Mouse (Mus musculus) ES-Bruce4 (cell line): ENCODE data around the gene Slc25a33. TPM values are rescaled to one million over a fixed set of nuclear protein-coding genes. Genes with fewer than 3 reads are reported as not detected.

Experiments used
- H3K27ac ChIP-seq: 2 replicates; pipeline ENCODE4 v1.5.1; 2012; ENCODE audit warnings: low read length, inconsistent platforms; ENCODE audit not compliant: insufficient read depth
- H3K27me3 ChIP-seq: 2 replicates; pipeline ENCODE4 v1.6.1; 2012; ENCODE audit warnings: mild to moderate bottlenecking, low read length, inconsistent platforms; ENCODE audit not compliant: control insufficient read depth, poor library complexity, insufficient read depth, severe bottlenecking
- H3K36me3 ChIP-seq: 2 replicates; pipeline ENCODE4 v1.6.1; 2012; ENCODE audit warnings: inconsistent platforms, mild to moderate bottlenecking, low read length, moderate library complexity; ENCODE audit not compliant: control insufficient read depth, poor library complexity, insufficient read depth, severe bottlenecking
- H3K4me1 ChIP-seq: one replicate; pipeline ENCODE4 v1.8.1; 2011; ENCODE audit warnings: low read length; ENCODE audit not compliant: control insufficient read depth, insufficient read depth
- H3K4me3 ChIP-seq: 2 replicates; pipeline ENCODE4 v1.5.1; 2011; ENCODE audit warnings: low read depth, mild to moderate bottlenecking, low read length
- H3K9ac ChIP-seq: 2 replicates; pipeline ENCODE4 v1.6.1; 2012; ENCODE audit warnings: low read depth, mild to moderate bottlenecking, inconsistent platforms; ENCODE audit not compliant: poor library complexity, severe bottlenecking
- H3K9me3 ChIP-seq: replicated peaks from 2 replicates; pipeline ENCODE4 v1.6.1; 2012; ENCODE audit warnings: mild to moderate bottlenecking, low read length, inconsistent platforms; ENCODE audit not compliant: control insufficient read depth, poor library complexity, insufficient read depth, severe bottlenecking
- CTCF ChIP-seq: IDR thresholded peaks from one replicate; pipeline ENCODE4 v1.8.1; 2011; ENCODE audit warnings: low read depth, low read length
- EP300 ChIP-seq: IDR thresholded peaks from 2 replicates; pipeline ENCODE4 v1.6.1; 2011; ENCODE audit warnings: low read depth, low read length; ENCODE audit not compliant: insufficient read depth
- POLR2A ChIP-seq: IDR thresholded peaks from one replicate; pipeline ENCODE4 v1.8.1; 2011; ENCODE audit warnings: low read length; ENCODE audit not compliant: insufficient read depth
- polyA plus RNA-seq: library from polyadenylated mRNA; stranded (reverse); fragments of >200 nt; gene quantifications from 2 replicates; pipeline ENCODE4 v1.2.4, GENCODE M21; 2011; ENCODE audit warnings: low read depth; ENCODE audit not compliant: missing spikeins, insufficient read depth, insufficient read length

The Slc25a33 gene
- polyA plus RNA-seq, 1 experiment = 11.9 TPM

- Histone ChIP-seq H3K4me3 (no peak overlapping the region), H3K4me1 (peaks cover 8% of the 10 kb centered on the region), H3K9me3 (no peaks in the 10 kb centered on the region), H3K27me3 (no peaks in the 10 kb centered on the region), H3K36me3 (no peaks in the 10 kb centered on the region), H3K9ac (no peak overlapping the region), H3K27ac (no peak overlapping the region)
- no peak for TF ChIP-seq POLR2A
- TF ChIP-seq CTCF = no peak
- no peak for TF ChIP-seq EP300
Measured at GRCm38 (mm10) chr4:149699953-149700352, 74.1 kb downstream of the Slc25a33 start.

- Histone ChIP-seq H3K4me1 (peaks cover 8% of the 10 kb centered on the region), H3K9me3 (no peaks in the 10 kb centered on the region), H3K27me3 (no peaks in the 10 kb centered on the region), H3K27ac (no peak overlapping the region), H3K9ac (peak overlapping the region; percentile 35), H3K36me3 (no peaks in the 10 kb centered on the region), H3K4me3 (peak overlapping the region; percentile 64)
- no peak; the same call in 1 of the 2 replicates for TF ChIP-seq EP300
- TF ChIP-seq CTCF = peak; percentile 73
Measured at GRCm38 (mm10) chr4:149698197-149698821, 75.8 kb downstream of the Slc25a33 start.

GRCm38 (mm10) chr4:149697506-149698196, 76.4 kb downstream of the Slc25a33 start:
- H3K27me3 ChIP-seq = no peaks in the 10 kb centered on the region
- H3K9ac ChIP-seq = peak overlapping the region; percentile 35
- H3K4me1 ChIP-seq = peaks cover 8% of the 10 kb centered on the region
- TF ChIP-seq POLR2A = no peak
- TF ChIP-seq CTCF = no peak
- TF ChIP-seq EP300 = no peak
- peak overlapping the region; percentile 64 for H3K4me3 ChIP-seq
- H3K36me3 ChIP-seq = no peaks in the 10 kb centered on the region
- no peaks in the 10 kb centered on the region for H3K9me3 ChIP-seq
- H3K27ac ChIP-seq = no peak overlapping the region

- no peaks in the 10 kb centered on the region for H3K36me3 ChIP-seq
- no peaks in the 10 kb centered on the region for H3K27me3 ChIP-seq
- TF ChIP-seq POLR2A = no peak
- H3K4me1 ChIP-seq = peaks cover 8% of the 10 kb centered on the region
- H3K9me3 ChIP-seq = no peaks in the 10 kb centered on the region
- peak overlapping the region; percentile 18; the same call in 1 of the 2 replicates for H3K9ac ChIP-seq
- 0 out of 2 replicates have a peak overlapping the region, but pooled peaks have one; percentile 2 for H3K4me3 ChIP-seq
- no peak overlapping the region for H3K27ac ChIP-seq
Measured at GRCm38 (mm10) chr4:149696189-149696971, 77.7 kb downstream of the Slc25a33 start.

Other genes starting within 250 kb of the Slc25a33 start
- gene Clstn1, start 187.8 kb downstream of the Slc25a33 start, polyA plus RNA-seq = 59.2 and 60.5 TPM in 2 replicates
- gene Pik3cd, start 71.7 kb downstream of the Slc25a33 start, polyA plus RNA-seq = 13.3 and 13.5 TPM in 2 replicates
- gene Tmem201, start 36.2 kb downstream of the Slc25a33 start, polyA plus RNA-seq = 29.9 and 33.9 TPM in 2 replicates
- 28.1 and 28.7 TPM in 2 replicates for gene Spsb1, start 180.8 kb upstream of the Slc25a33 start, polyA plus RNA-seq
- gene H6pd, start 234.7 kb upstream of the Slc25a33 start, polyA plus RNA-seq = 13.7 and 15.0 TPM in 2 replicates